Mouse (Mus musculus): ENCODE results near the gene Ggt6.

Gene Ggt6

GRCm38 (mm10) chr11:72477653-72478052, 42.3 kb downstream of the Ggt6 start:
- DNase-seq: no peak

GRCm38 (mm10) chr11:72478228-72478627, 42.9 kb downstream of the Ggt6 start:
- DNase-seq: no peak

GRCm38 (mm10) chr11:72479499-72479898, 44.2 kb downstream of the Ggt6 start:
- DNase-seq: no peak

- no peak for DNase-seq
These were observed 46.0 kb downstream of the Ggt6 start for GRCm38 (mm10) chr11:72481313-72481712.

GRCm38 (mm10) chr11:72481952-72482351, 46.6 kb downstream of the Ggt6 start:
- DNase-seq: no peak

GRCm38 (mm10) chr11:72484549-72484948, 49.2 kb downstream of the Ggt6 start:
- no peak for DNase-seq

GRCm38 (mm10) chr11:72485157-72485556, 49.8 kb downstream of the Ggt6 start:
- DNase-seq: no peak

GRCm38 (mm10) chr11:72485960-72486359, 50.6 kb downstream of the Ggt6 start:
- DNase-seq: no peak

GRCm38 (mm10) chr11:72487171-72487570, 51.8 kb downstream of the Ggt6 start:
- DNase-seq: no peak

- DNase-seq: no peak
These were observed 52.4 kb downstream of the Ggt6 start for GRCm38 (mm10) chr11:72487739-72488138.
